Mouse (Mus musculus): ENCODE measurements at regions not wholly inside any gene's neighbourhood (a gene's known extent, or its start where the extent isn't known, plus 50 kb on each side); places are given as distances from the start of the nearest gene placed in this dataset.
A peak's percentile ranks its signal among the peaks of the same experiment; 100 is the strongest.

- WGBS, result 43% methylated on average over 4 of the region's 4 CpGs
- DNase-seq (ENCODE audit: low read depth, low spot score), result peak; percentile 13
These were observed 76.5 kb downstream of the Gja1 start for GRCm38 (mm10) chr10:56453578-56454069.

DNA sequence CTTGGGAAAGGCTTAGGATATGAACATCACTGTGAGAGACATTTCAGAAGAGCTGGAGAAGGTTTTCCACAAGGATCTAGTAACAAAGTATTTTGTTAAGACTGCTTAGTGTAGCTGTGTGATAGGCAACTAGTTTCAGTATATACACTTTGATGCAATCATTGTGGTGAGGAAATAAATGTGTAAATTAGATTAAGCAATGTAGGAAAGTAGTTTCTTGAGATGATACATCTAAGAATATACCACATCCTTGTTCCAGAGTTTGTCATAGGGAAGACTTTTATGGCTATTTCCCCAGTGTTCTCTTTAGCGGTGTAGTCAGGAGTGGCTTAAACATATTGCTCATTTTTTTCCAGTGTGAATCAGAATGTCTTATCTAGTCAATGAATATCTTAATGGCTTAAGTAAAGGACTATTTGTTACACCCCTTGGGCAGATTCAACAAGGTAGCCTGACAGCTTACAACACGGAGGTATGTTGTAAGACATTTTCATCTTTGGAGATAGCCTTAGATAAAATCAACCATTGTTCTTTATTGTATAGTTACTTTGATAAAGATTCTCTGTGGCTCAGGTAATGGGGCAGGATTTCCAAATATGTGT is 78.8 kb downstream of the Gja1 start:
- DNase-seq (ENCODE audit: low read depth, low spot score), result no peak
- 65% methylated on average over 2 of the region's 2 CpGs for WGBS

DNA sequence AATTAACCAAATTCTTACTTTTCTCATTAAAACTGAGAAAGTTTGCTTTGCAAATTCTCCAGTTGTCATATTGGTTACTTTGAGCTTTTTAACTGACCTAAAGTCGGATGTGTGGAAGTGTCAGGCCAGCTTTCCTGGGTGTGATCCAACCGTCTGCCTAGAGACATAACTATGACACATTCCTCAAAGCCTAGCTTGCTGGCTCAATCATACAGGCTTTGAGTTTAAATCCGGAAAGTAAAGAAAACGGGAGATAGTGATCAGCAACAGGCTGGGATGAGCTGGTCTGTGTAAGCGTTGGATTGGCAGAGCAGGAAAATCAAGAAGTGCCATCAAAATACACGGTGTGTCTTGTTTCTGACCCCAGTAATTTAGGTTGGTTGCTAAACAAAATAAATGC is 91.4 kb downstream of the Gja1 start:
- 24% methylated on average over 6 of the region's 6 CpGs for WGBS
- no peak for DNase-seq (ENCODE audit: low read depth, low spot score)

DNA sequence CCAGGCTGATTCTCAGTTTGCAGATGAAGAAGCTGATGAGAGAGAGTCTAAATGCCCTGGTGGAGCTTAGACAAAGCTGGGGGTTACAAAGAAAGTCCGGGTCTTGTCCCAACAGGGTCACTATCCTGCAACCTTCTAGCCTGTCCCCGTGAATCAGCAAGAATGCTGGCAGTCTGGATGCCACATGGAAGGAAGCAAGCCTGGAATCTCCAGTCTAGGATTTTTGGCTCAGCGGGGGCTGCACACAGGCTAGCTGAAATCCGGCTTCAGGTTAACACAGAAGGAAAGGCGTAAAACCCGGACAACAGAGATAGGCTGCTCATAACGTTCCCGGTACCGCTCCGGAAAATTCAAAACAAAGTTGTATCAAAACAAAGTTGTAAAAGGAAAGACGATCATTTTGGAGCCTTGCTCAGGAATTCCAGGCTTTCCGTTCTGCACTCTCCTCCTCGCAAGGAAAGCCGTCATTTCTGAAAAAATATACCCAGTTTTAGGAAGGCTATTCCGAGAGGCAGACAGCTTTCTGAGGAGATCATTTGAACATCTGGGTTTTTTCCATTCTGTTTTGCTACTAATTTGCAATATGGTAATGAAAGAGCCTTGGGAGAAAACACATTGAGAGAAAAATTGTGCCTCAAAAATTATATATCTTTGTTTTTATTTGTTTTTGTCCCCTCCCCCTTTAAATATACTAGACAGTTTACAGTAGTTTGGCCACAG is 92.0 kb downstream of the Gja1 start:
- WGBS, result 38% methylated on average over 15 of the region's 15 CpGs
- DNase-seq (ENCODE audit: low read depth, low spot score), result no peak

- DNase-seq (ENCODE audit: low read depth, low spot score), result no peak
- 65% methylated on average over 3 of the region's 3 CpGs for WGBS
These were observed 92.8 kb downstream of the Gja1 start for GRCm38 (mm10) chr10:56469895-56470294.

DNA sequence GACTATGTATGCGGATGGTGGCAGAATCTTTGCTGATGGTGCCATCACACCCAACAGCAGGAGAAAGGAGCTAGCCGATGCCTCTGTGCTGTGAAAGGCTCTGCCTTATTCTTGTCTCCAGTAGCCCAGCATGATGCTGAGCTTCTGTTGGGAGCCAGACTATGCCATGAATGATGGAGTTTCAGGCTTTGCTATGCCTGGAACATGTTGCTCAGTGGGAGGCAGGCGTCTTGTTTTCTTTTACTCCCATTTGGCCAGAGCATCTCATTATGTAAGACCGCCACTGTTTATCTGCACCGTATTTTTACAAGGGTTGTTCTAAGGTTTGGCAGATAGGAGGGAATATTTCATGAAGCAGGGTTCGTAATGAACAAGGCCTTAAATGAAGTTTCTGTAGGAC is 97.8 kb downstream of the Gja1 start:
- WGBS, result 78% methylated on average over 6 of the region's 6 CpGs
- DNase-seq (ENCODE audit: low read depth, low spot score), result no peak

DNA sequence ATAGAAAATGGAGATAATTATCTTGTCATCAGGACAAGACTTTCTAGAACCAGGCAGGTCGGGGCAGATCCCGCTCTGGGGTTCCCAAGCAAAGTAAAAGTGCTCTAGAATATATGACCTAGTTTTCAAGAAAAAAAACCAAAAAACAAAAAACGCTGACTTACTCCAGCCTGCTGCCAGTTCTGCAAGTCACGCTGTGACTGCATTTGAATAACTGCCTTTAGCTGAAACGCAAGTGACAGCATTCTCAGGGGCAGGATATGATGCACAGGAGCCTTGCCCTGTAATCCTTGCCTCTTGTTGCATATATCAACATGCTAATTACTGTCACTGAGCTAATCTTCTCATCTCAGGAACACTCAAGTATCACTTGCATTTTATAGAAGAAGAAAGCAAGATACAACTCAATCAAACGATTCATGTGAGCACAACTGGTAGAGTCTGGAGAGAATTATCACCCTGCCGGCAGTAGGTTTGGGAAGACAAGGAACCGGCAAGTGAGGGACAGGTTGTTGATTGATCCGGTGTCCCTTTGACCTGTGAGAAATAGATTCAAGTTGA is 105.1 kb downstream of the Gja1 start:
- no peak for DNase-seq (ENCODE audit: low read depth, low spot score)
- WGBS, result 72% methylated on average over 9 of the region's 9 CpGs

DNA sequence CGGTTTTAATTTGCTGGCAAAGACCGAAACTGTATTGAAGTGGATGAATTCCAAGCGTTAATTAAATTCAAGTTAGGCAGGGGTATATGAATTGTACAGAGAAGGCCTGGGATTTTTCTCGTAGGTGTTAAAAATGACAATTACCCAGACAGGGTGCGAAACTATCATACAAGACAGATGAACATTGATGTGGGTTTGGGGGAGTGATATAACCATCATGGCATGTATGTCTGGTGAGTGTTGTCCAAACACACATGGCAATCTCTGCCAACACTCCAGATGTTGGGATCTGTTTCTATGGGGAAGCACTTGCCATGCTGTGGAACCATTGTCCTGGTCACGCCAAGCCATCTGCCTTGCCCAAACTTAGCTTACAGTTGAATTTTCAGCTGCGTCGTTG is 107.8 kb downstream of the Gja1 start:
- DNase-seq (ENCODE audit: low read depth, low spot score), result no peak
- 93% methylated on average over 8 of the region's 8 CpGs for WGBS

- DNase-seq (ENCODE audit: low read depth, low spot score), result no peak
- 96% methylated on average over 5 of the region's 5 CpGs for WGBS
These were observed 108.6 kb downstream of the Gja1 start for GRCm38 (mm10) chr10:56485746-56486145.

GRCm38 (mm10) chr10:56486584-56486983 is 109.5 kb downstream of the Gja1 start:
- 30% methylated on average over 6 of the region's 6 CpGs for WGBS
- no peak for DNase-seq (ENCODE audit: low read depth, low spot score)

DNA sequence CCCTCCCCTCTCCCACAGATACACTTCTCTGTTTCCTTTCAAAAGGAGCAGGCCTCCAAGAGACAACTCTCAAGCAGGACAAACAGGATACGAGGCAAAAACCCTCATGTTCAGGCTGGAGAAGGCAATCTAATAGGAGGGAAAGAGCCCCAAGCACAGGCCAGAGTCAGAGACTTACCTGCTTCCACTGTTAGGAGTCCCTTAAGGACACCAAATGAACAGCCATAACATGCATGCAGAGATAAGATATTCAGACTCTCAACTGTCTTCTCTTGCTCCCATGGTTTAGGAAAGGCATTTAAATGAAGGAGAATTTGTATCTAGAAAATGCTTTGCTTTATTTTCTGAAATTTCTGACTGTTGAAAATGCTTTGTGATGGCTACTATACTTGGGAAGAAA is 116.3 kb downstream of the Gja1 start:
- DNase-seq (ENCODE audit: low read depth, low spot score), result no peak
- WGBS, result 49% methylated on average over 1 of the region's 1 CpGs

DNA sequence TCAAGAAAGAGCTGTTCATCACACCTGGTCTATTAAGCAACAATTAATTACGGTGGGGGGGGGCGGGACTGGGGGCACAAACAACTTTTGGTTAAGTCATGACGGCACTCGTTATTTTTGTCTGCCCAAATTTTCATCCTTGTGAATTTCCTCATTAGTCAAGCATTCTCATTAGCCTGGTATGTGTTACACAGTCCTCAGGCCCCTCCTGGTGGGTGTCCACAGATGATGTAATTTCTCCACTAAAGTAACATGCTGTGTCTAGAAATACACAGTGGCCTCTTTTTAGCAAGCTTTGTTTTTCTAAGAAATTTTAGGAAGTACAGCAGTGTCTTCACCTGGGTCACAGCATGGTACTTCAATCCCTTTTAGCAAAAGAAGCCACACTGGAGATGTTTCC is 118.2 kb downstream of the Gja1 start:
- no peak for DNase-seq (ENCODE audit: low read depth, low spot score)
- 82% methylated on average over 4 of the region's 4 CpGs for WGBS

DNA sequence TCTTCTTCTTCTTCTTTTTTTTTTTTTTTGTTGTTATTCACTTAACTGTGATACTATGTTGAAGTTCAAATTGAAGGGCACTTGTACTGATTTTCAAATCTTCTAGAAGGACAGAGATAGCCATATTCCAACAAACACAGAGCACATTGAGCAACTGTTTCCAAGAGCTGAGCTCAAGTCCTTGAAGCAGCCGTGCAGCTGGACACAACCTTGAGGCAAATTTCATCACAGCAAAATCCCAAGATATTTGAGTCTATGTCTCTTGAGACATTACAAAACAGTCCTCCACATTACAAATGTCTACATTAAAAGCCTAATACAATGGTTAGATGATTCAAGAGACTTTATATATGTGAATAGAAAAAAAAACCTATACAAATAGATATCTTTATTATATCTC is 141.9 kb downstream of the Gja1 start:
- 77% methylated on average over 1 of the region's 1 CpGs for WGBS
- DNase-seq (ENCODE audit: low read depth, low spot score), result no peak

- DNase-seq (ENCODE audit: low read depth, low spot score), result no peak
These were observed 148.7 kb downstream of the Gja1 start for GRCm38 (mm10) chr10:56525791-56526190.

DNA sequence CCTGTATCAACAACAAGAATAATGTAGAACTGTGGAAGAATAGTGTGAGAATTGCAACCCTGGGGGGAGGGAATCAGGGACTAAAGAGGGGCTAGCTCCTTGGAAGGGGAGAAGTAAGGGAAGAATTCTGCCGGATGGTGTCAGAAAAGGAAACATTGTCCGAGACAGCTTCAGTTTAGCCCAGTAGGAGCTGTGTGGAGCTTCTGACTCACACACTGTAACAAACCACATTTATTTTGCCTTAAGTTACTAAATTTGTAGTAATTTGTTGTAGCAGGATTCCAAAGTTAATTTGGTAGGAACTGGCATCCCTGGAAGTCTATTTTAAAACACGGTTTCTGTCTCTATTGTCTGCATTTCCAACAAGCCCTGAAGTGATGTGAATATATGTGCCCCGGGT is 160.0 kb downstream of the Gja1 start:
- no peak for DNase-seq (ENCODE audit: low read depth, low spot score)
- 53% methylated on average over 4 of the region's 4 CpGs for WGBS

More at GRCm38 (mm10) chr10:56525791-56526190, 148.7 kb downstream of the Gja1 start:
- WGBS, result 69% methylated on average over 2 of the region's 2 CpGs

GRCm38 (mm10) chr10:56539827-56540511 is 162.8 kb downstream of the Gja1 start:
- no peak for DNase-seq (ENCODE audit: low read depth, low spot score)
- 57% methylated on average over 5 of the region's 5 CpGs for WGBS

DNA sequence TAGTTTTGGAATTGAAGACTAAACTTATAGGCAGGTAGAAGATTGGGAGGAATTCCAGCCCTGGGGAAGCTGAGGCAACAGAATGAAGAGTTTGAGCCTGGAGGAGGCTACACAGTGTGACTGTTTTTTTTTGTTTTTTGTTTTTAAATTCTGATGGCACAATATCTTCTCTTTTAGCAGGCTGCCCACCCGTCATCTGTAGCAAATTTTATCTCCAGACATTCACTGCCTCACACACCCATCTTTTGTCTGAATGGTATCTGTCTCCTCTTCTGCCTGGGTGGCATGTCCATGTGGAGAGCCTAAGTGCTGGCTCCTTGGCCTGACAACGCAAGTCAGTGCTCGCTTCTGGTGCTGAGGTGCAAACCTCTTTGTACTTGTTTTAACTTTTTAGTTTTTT is 165.0 kb downstream of the Gja1 start:
- WGBS, result 86% methylated on average over 3 of the region's 3 CpGs
- DNase-seq (ENCODE audit: low read depth, low spot score), result no peak

GRCm38 (mm10) chr10:56545989-56546388 is 168.9 kb downstream of the Gja1 start:
- WGBS, result 44% methylated on average over 3 of the region's 3 CpGs
- no peak for DNase-seq (ENCODE audit: low read depth, low spot score)

- 60% methylated on average over 2 of the region's 2 CpGs for WGBS
- DNase-seq (ENCODE audit: low read depth, low spot score), result no peak
These were observed 169.7 kb downstream of the Gja1 start for GRCm38 (mm10) chr10:56546824-56547223.

- no peak for DNase-seq (ENCODE audit: low read depth, low spot score)
- 76% methylated on average over 3 of the region's 4 CpGs for WGBS
These were observed 170.7 kb downstream of the Gja1 start for GRCm38 (mm10) chr10:56547825-56548224.
